Mouse (Mus musculus): ENCODE data around the gene Hdac4. TPM values are rescaled to one million over a fixed set of nuclear protein-coding genes. Genes with fewer than 3 reads are reported as not detected.

Hdac4 gene
- polyA plus RNA-seq, 1 experiment from 2014 or later: 3.0 TPM

DNA sequence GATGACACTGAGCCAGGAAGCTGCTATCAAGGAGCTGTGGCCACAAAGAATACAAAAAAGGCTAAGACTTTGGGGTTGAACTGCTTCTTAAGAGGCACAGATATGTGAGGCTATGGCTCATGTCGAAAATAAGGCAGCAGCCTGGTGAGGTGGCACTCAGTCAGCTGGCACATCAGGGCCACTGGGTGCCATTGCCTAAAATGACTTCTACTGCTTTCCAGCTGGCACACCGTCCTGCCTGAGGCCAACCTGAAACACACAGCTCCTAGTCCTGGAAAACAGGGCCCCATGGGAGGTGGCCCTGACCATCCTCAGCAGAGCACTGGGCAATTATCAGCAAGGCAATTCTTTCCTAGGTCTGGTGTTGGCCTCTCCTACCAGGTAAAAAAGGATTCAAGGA, 167.3 kb downstream of the Hdac4 start:
- H3K9ac ChIP-seq (replicated peaks): no peak overlapping the region
- ATAC-seq: no peak
- no peak for TF ChIP-seq EP300 (IDR thresholded peaks at IDR 0.05; ENCODE audit: low read depth)
- TF ChIP-seq CTCF (IDR thresholded peaks at IDR 0.05; ENCODE audit: low read depth): no peak

DNA sequence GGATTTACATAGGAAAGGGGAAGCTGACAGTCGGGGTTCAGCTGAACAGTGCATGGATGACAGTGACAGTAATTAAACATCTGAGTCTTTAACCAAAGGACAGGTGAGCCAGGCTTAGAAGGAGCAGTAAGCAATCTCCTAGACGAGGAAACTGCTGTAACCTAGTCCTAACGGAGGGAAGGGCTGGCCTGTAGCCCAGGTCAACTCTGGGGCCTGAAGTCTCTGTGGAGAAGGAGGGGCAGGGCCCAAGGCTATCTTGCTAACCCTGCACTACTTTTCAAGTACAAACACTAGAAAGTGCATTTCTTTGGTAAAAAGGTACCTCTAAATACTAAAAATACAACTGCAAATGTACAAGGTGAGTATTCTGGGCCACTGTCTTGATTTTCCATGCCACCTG, 169.1 kb downstream of the Hdac4 start:
- Histone ChIP-seq H3K36me3 (replicated peaks; ENCODE audit: insufficient read depth, low read length) (peaks cover 10% of the 10 kb centered on the region), H3K4me2 (ENCODE audit: low read depth, low read length) (no peak overlapping the region), H3K27ac (ENCODE audit: low read depth) (no peak overlapping the region), H3K9me3 (ENCODE audit: low read length) (no peaks in the 10 kb centered on the region), H3K9ac (replicated peaks) (no peak overlapping the region), H3K27me3 (ENCODE audit: insufficient read depth, low read length) (no peaks in the 10 kb centered on the region), H3K4me1 (ENCODE audit: insufficient read depth) (no peaks in the 10 kb centered on the region), H3K4me3 (ENCODE audit: low read depth, low read length) (no peak overlapping the region)
- TF ChIP-seq EP300 (IDR thresholded peaks at IDR 0.05; ENCODE audit: low read depth) (no peak), CTCF (IDR thresholded peaks at IDR 0.05; ENCODE audit: low read depth) (no peak)
- ATAC-seq (no peak), DNase-seq (no peak)
- 87% methylated on average over 3 of the region's 3 CpGs for WGBS (ENCODE audit: insufficient replicate concordance)

More for the DNA sequence above, 167.3 kb downstream of the Hdac4 start:
- 85% methylated on average over 2 of the region's 2 CpGs for WGBS (ENCODE audit: insufficient replicate concordance)
- Histone ChIP-seq H3K4me2 (ENCODE audit: low read depth, low read length) (no peak overlapping the region), H3K36me3 (replicated peaks; ENCODE audit: insufficient read depth, low read length) (peaks cover 10% of the 10 kb centered on the region), H3K9me3 (ENCODE audit: low read length) (no peaks in the 10 kb centered on the region), H3K27me3 (ENCODE audit: insufficient read depth, low read length) (no peaks in the 10 kb centered on the region), H3K4me3 (ENCODE audit: low read depth, low read length) (no peak overlapping the region), H3K27ac (ENCODE audit: low read depth) (no peak overlapping the region), H3K4me1 (ENCODE audit: insufficient read depth) (no peaks in the 10 kb centered on the region)
- DNase-seq: no peak

DNA sequence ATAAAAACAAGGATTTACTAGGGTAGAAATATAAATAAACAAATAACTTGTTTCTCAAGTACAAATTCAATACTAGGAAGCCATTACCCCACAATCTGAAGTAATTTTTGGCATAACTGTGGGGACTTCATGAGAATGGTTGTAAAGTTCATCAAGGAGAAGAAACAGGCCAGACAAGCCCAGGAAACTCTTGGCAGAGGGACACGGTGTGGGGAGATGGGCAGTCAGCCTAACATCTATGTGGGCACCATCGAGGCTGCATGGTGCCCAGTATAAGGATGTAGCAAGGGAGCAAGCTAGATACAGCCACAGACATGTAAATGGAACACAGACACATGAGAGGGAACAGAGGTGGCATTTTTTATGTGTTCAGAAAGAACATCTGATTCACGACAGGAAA, 171.6 kb downstream of the Hdac4 start:
- Histone ChIP-seq H3K4me1 (ENCODE audit: insufficient read depth) (no peaks in the 10 kb centered on the region), H3K27ac (ENCODE audit: low read depth) (no peak overlapping the region), H3K4me3 (ENCODE audit: low read depth, low read length) (no peak overlapping the region), H3K27me3 (ENCODE audit: insufficient read depth, low read length) (no peaks in the 10 kb centered on the region), H3K9ac (replicated peaks) (no peak overlapping the region), H3K9me3 (ENCODE audit: low read length) (no peaks in the 10 kb centered on the region), H3K4me2 (ENCODE audit: low read depth, low read length) (no peak overlapping the region), H3K36me3 (replicated peaks; ENCODE audit: insufficient read depth, low read length) (peaks cover 7% of the 10 kb centered on the region)
- TF ChIP-seq EP300 (IDR thresholded peaks at IDR 0.05; ENCODE audit: low read depth) (no peak), CTCF (IDR thresholded peaks at IDR 0.05; ENCODE audit: low read depth) (no peak)
- ATAC-seq (no peak), DNase-seq (no peak)
- 85% methylated on average over 3 of the region's 3 CpGs for WGBS (ENCODE audit: insufficient replicate concordance)

DNA sequence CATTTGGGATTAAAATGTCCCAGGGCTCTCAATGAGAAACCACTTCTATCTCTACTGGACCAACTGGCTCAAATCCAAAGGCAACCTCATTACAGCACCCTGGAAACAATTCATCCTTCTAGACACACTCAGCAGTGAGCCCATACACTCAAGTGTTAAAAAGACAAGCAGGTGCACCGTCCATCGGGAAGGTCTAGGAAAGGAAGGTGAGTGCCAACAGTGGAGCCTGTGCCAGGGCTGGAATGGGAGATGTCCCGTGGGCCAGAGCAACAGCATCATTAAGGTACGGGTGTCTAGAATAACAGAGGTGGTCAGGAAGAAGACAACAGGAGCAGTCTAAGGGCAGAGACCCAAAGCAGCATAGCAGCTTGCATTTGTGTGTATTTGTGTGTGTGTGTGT, 173.5 kb downstream of the Hdac4 start:
- 82% methylated on average over 4 of the region's 4 CpGs for WGBS (ENCODE audit: insufficient replicate concordance)
- DNase-seq (no peak), ATAC-seq (no peak)
- H3K9me3 ChIP-seq (ENCODE audit: low read length): no peaks in the 10 kb centered on the region
- no peak overlapping the region for H3K9ac ChIP-seq (replicated peaks)
- H3K4me1 ChIP-seq (ENCODE audit: insufficient read depth): no peaks in the 10 kb centered on the region
- no peak overlapping the region for H3K4me3 ChIP-seq (ENCODE audit: low read depth, low read length)
- TF ChIP-seq EP300 (IDR thresholded peaks at IDR 0.05; ENCODE audit: low read depth): no peak
- no peak for TF ChIP-seq CTCF (IDR thresholded peaks at IDR 0.05; ENCODE audit: low read depth)
- H3K27ac ChIP-seq (ENCODE audit: low read depth): no peak overlapping the region
- peaks cover 3% of the 10 kb centered on the region; the same call in 1 of the 2 replicates for H3K36me3 ChIP-seq (replicated peaks; ENCODE audit: insufficient read depth, low read length)
- no peaks in the 10 kb centered on the region for H3K27me3 ChIP-seq (ENCODE audit: insufficient read depth, low read length)
- H3K4me2 ChIP-seq (ENCODE audit: low read depth, low read length): no peak overlapping the region

DNA sequence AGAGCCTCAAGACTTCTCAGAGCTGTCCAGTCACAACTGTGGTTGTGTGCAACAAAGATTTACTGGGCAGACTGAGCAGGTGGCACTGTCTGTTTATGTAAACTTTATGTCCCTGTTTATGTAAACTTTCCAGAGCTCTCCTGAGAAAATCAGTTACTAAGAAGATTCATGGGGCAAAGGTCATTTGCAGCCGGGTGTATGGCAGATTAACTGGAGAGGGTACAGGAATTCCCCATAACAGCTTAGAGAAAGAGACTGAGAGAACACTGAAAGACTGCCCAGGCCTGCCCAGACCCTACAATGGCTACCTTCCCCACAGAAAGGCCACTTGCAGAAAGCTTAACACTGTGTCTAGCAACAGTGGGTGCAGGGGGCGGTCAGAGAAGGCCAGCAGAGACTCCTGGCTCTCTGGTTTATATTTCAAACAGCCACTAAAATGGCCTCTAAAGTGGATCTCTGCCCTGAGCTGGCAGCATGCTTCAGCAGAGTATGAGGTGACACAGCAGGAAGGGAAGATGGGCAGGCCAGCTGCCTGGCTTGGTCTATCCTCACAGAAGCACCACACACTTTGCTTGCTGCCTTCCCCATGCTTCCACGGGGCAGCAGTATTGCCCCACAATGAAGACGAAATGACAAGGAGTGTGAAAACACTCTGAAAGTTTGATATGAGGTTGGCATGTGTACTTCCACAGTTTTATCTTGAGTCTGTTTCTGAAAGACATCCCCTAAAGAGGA, 179.4 kb downstream of the Hdac4 start:
- H3K9ac ChIP-seq (replicated peaks): no peak overlapping the region
- no peaks in the 10 kb centered on the region for H3K27me3 ChIP-seq (ENCODE audit: insufficient read depth, low read length)
- H3K9me3 ChIP-seq (ENCODE audit: low read length): no peaks in the 10 kb centered on the region
- ATAC-seq: no peak
- H3K4me2 ChIP-seq (ENCODE audit: low read depth, low read length): no peak overlapping the region
- WGBS (ENCODE audit: insufficient replicate concordance): 71% methylated on average over 4 of the region's 4 CpGs
- H3K36me3 ChIP-seq (replicated peaks; ENCODE audit: insufficient read depth, low read length): peaks cover 5% of the 10 kb centered on the region; the same call in 1 of the 2 replicates
- no peak overlapping the region for H3K27ac ChIP-seq (ENCODE audit: low read depth)
- DNase-seq: no peak
- TF ChIP-seq EP300 (IDR thresholded peaks at IDR 0.05; ENCODE audit: low read depth): no peak
- peak; percentile 9; the same call in 1 of the 2 replicates for TF ChIP-seq CTCF (IDR thresholded peaks at IDR 0.05; ENCODE audit: low read depth)
- no peaks in the 10 kb centered on the region for H3K4me1 ChIP-seq (ENCODE audit: insufficient read depth)
- H3K4me3 ChIP-seq (ENCODE audit: low read depth, low read length): no peak overlapping the region

DNA sequence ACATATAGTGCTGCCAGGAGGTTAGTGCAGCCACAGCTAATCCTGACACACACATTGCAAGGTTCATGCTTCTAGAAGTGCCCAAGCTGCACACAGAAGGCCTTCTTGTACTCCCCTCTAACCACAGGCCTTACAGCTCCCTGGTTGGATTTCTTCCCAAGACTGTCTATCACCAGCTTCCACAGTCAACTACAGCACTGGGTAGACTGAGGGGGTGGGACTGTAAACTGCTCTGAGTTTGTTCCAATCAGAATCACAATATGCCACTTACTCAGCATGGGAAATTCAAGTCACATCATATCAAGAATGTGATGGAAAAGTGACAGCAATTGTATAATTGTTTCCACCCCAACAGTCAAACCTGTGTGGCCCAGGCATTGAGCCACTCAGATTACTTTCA, 180.2 kb downstream of the Hdac4 start:
- no peaks in the 10 kb centered on the region for H3K4me1 ChIP-seq (ENCODE audit: insufficient read depth)

More for the DNA sequence above, 180.2 kb downstream of the Hdac4 start:
- ATAC-seq: no peak
- Histone ChIP-seq H3K4me3 (ENCODE audit: low read depth, low read length) (no peak overlapping the region), H3K27ac (ENCODE audit: low read depth) (no peak overlapping the region), H3K9ac (replicated peaks) (no peak overlapping the region), H3K9me3 (ENCODE audit: low read length) (no peaks in the 10 kb centered on the region), H3K4me2 (ENCODE audit: low read depth, low read length) (no peak overlapping the region), H3K36me3 (replicated peaks; ENCODE audit: insufficient read depth, low read length) (peaks cover 5% of the 10 kb centered on the region; the same call in 1 of the 2 replicates), H3K27me3 (ENCODE audit: insufficient read depth, low read length) (no peaks in the 10 kb centered on the region)
- no peak for DNase-seq
- TF ChIP-seq CTCF (IDR thresholded peaks at IDR 0.05; ENCODE audit: low read depth) (no peak), EP300 (IDR thresholded peaks at IDR 0.05; ENCODE audit: low read depth) (no peak)

Data from liver, postnatal 0 days (tissue).